9 mouse cellular contexts compared by ENCODE assay signal in genomic region chr2:44999906-45000305, GRCm38 (mm10).
A peak's percentile ranks its signal among the peaks of the same experiment; 100 is the strongest.
DNase-seq lines count a peak whose midpoint lies in the region; ATAC-seq and TF ChIP-seq lines count a peak whose summit lies in the region.
"Had no signal": no experiment of that assay in that cellular context is flagged by ENCODE, and none has a peak within 500 bp of the region (broad histone marks: within the 10 kb centered on the region; RNA-seq: fewer than 3 reads in every experiment).

No protein-coding gene starts in this region.

- 32% methylated on average over 6 of the region's 6 CpGs for WGBS in kidney, postnatal 0 days
- 58% methylated on average over 6 of the region's 6 CpGs for WGBS in forebrain, embryonic 15.5 days
- WGBS in midbrain, postnatal 0 days = 62% methylated on average over 6 of the region's 6 CpGs
- WGBS in heart, embryonic 10.5 days = 52% methylated on average over 6 of the region's 6 CpGs

- peaks cover 13% of the 10 kb centered on the region; the same call in 1 of the 2 replicates for H3K36me3 ChIP-seq in kidney, postnatal 0 days (ENCODE audit: insufficient read depth, low read length)
- peaks cover 50% of the 10 kb centered on the region for H3K36me3 ChIP-seq in forebrain, embryonic 15.5 days
- H3K36me3 ChIP-seq in midbrain, postnatal 0 days (ENCODE audit: insufficient read depth, low read length) = 0 out of 2 replicates have a peak, but pooled peaks cover 7% of the 10 kb centered on the region
- peaks cover 42% of the 10 kb centered on the region for H3K36me3 ChIP-seq in heart, embryonic 10.5 days

- ATAC-seq in kidney, postnatal 0 days (replicated peaks; ENCODE audit: low FRiP score, low read depth) = 0 out of 2 replicates have a peak, but pooled peaks have one; percentile 25
- ATAC-seq in forebrain, embryonic 15.5 days (replicated peaks) = no peak
- no peak for ATAC-seq in midbrain, postnatal 0 days (ENCODE audit: low FRiP score)
- ATAC-seq in monocyte, adult 5-6 weeks (replicated peaks; ENCODE audit: insufficient number of reproducible peaks, low FRiP score, low TSS enrichment, poor library complexity, severe bottlenecking) = no peak

- no peaks in the 10 kb centered on the region; the same call in 1 of the 2 replicates for H3K4me1 ChIP-seq in kidney, postnatal 0 days (replicated peaks; ENCODE audit: insufficient read depth, low read length)
- 0 out of 2 replicates have a peak, but pooled peaks cover 14% of the 10 kb centered on the region for H3K4me1 ChIP-seq in forebrain, embryonic 15.5 days
- no peaks in the 10 kb centered on the region for H3K4me1 ChIP-seq in midbrain, postnatal 0 days (ENCODE audit: insufficient read depth, low read length)
- 0 out of 2 replicates have a peak, but pooled peaks cover 6% of the 10 kb centered on the region for H3K4me1 ChIP-seq in heart, embryonic 10.5 days
- H3K4me1 ChIP-seq: liver, embryonic 15.5 days had no signal

- intact Hi-C loops in left cerebral cortex, adult 2 months (cut with DNase I) = loop anchor here (5.0 to 10.0 kb wide), 3 partner anchors 73 to 1015 kb away; partner anchors contain the start of gene Gtdc1

- no peaks in the 10 kb centered on the region for H3K27me3 ChIP-seq in kidney, postnatal 0 days (ENCODE audit: insufficient read depth, low read length)
- H3K27me3 ChIP-seq in forebrain, embryonic 15.5 days = no peaks in the 10 kb centered on the region
- H3K27me3 ChIP-seq in midbrain, postnatal 0 days (ENCODE audit: insufficient read depth, low read length) = no peaks in the 10 kb centered on the region
- no peaks in the 10 kb centered on the region for H3K27me3 ChIP-seq in heart, embryonic 10.5 days (ENCODE audit: insufficient read depth, poor library complexity, severe bottlenecking)
- H3K27me3 ChIP-seq: liver, embryonic 15.5 days had no signal

- H3K4me3 ChIP-seq in kidney, postnatal 0 days (replicated peaks; ENCODE audit: low read depth, low read length) = no peak overlapping the region
- no peak overlapping the region for H3K4me3 ChIP-seq in forebrain, embryonic 15.5 days
- no peak overlapping the region for H3K4me3 ChIP-seq in left cerebral cortex, adult 2 months
- H3K4me3 ChIP-seq in midbrain, postnatal 0 days (ENCODE audit: low read depth, low read length) = no peak overlapping the region
- no peak overlapping the region for H3K4me3 ChIP-seq in heart, embryonic 10.5 days
- H3K4me3 ChIP-seq: liver, embryonic 15.5 days had no signal

- no peak overlapping the region for H3K9ac ChIP-seq in kidney, postnatal 0 days (ENCODE audit: low read depth, low read length)
- no peak overlapping the region for H3K9ac ChIP-seq in forebrain, embryonic 15.5 days (replicated peaks)
- no peak overlapping the region for H3K9ac ChIP-seq in midbrain, postnatal 0 days (replicated peaks; ENCODE audit: low read length, poor library complexity, severe bottlenecking)
- H3K9ac ChIP-seq: liver, embryonic 15.5 days had no signal

- no peak for TF ChIP-seq CTCF in kidney, postnatal 0 days (IDR thresholded peaks at IDR 0.05; ENCODE audit: low read depth)
- no peak for TF ChIP-seq CTCF in left cerebral cortex, adult 2 months (IDR thresholded peaks at IDR 0.05)
- no peak for TF ChIP-seq CTCF in midbrain, postnatal 0 days (IDR thresholded peaks at IDR 0.05)

- no peak overlapping the region for H3K27ac ChIP-seq in kidney, postnatal 0 days
- H3K27ac ChIP-seq in forebrain, embryonic 15.5 days (replicated peaks) = peak overlapping the region; percentile 17; the same call in 1 of the 2 replicates
- peak overlapping the region; percentile 72 for H3K27ac ChIP-seq in left cerebral cortex, adult 2 months
- H3K27ac ChIP-seq in midbrain, postnatal 0 days (ENCODE audit: low read depth, low read length) = no peak overlapping the region
- H3K27ac ChIP-seq in heart, embryonic 10.5 days = no peak overlapping the region
- H3K27ac ChIP-seq: liver, embryonic 15.5 days had no signal

- H3K4me2 ChIP-seq in kidney, postnatal 0 days (ENCODE audit: low read length) = no peak overlapping the region
- no peak overlapping the region for H3K4me2 ChIP-seq in forebrain, embryonic 15.5 days (replicated peaks)
- H3K4me2 ChIP-seq in midbrain, postnatal 0 days (ENCODE audit: low read depth, low read length, poor library complexity, severe bottlenecking) = no peak overlapping the region
- H3K4me2 ChIP-seq: liver, embryonic 15.5 days had no signal

- H3K9me3 ChIP-seq in kidney, postnatal 0 days (replicated peaks; ENCODE audit: low read length) = no peaks in the 10 kb centered on the region
- H3K9me3 ChIP-seq in forebrain, embryonic 15.5 days = no peaks in the 10 kb centered on the region
- no peaks in the 10 kb centered on the region for H3K9me3 ChIP-seq in midbrain, postnatal 0 days (ENCODE audit: low read length)
- H3K9me3 ChIP-seq in heart, embryonic 10.5 days = no peaks in the 10 kb centered on the region
- H3K9me3 ChIP-seq: liver, embryonic 15.5 days had no signal

- peak; percentile 73 for DNase-seq in kidney, postnatal 0 days (ENCODE audit: low spot score)
- no peak for DNase-seq in kidney, adult 18-20 months
- peak; percentile 47 to 57 for DNase-seq in left cerebral cortex, adult 2 months (ENCODE audit: extremely low spot score in 1 of 2, low spot score in 2 of 2)
- peak; percentile 25 for DNase-seq in midbrain, postnatal 0 days (ENCODE audit: low spot score)
- no peak for DNase-seq in thymus, postnatal 4 days
- DNase-seq in heart, embryonic 10.5 days (ENCODE audit: low spot score) = no peak

Comparison
In these comparisons a context has a peak if more than half of its experiments do, and no peak if none do; other contexts are left out.
1. DNase-seq: peak in kidney, postnatal 0 days (single experiment), left cerebral cortex, adult 2 months (2 of 2) and midbrain, postnatal 0 days (single experiment); none in kidney, adult 18-20 months (single experiment), thymus, postnatal 4 days (single experiment) and heart, embryonic 10.5 days (single experiment).
2. H3K27ac ChIP-seq: peak in forebrain, embryonic 15.5 days (single experiment) and left cerebral cortex, adult 2 months (single experiment); none in kidney, postnatal 0 days (single experiment), midbrain, postnatal 0 days (single experiment) and heart, embryonic 10.5 days (single experiment).